Mouse (Mus musculus) intestine, postnatal 0 days (tissue): ENCODE results near the gene Akt1s1. TPM values are rescaled to one million over a fixed set of nuclear protein-coding genes. Genes with fewer than 3 reads are reported as not detected.

Experiments
- ATAC-seq: fragments of 200-750 bp; cut with Nextera tagmentation; 2 replicates; pipeline ENCODE4 v1.8.0; 2017; ENCODE audit warnings: mild to moderate bottlenecking, moderate TSS enrichment, moderate library complexity
- H3K27ac ChIP-seq: fragments of 300-500 bp; sonication (generic); 2 replicates; pipeline ENCODE4 v1.5.1; 2014; ENCODE audit warnings: mild to moderate bottlenecking, low read depth, low read length, moderate library complexity
- H3K27me3 ChIP-seq: fragments of 300-500 bp; sonication (generic); replicated peaks from 2 replicates; pipeline ENCODE4 v1.6.1; 2014; ENCODE audit warnings: low read length, mixed read lengths; ENCODE audit not compliant: control insufficient read depth, insufficient read depth
- H3K36me3 ChIP-seq: fragments of 300-500 bp; sonication (generic); 2 replicates; pipeline ENCODE4 v1.6.1; 2014; ENCODE audit warnings: mild to moderate bottlenecking, moderate library complexity; ENCODE audit not compliant: control insufficient read depth, insufficient read depth
- H3K4me1 ChIP-seq: fragments of 300-500 bp; sonication (generic); replicated peaks from 2 replicates; pipeline ENCODE4 v1.6.1; 2014; ENCODE audit warnings: antibody characterized with exemption, low read length, mixed read lengths; ENCODE audit not compliant: control insufficient read depth, insufficient read depth
- H3K4me2 ChIP-seq: fragments of 300-500 bp; sonication (generic); replicated peaks from 2 replicates; pipeline ENCODE4 v1.6.1; 2014; ENCODE audit warnings: low read depth, mild to moderate bottlenecking, moderate library complexity
- H3K4me3 ChIP-seq: fragments of 300-500 bp; sonication (generic); 2 replicates; pipeline ENCODE4 v1.5.1; 2014; ENCODE audit warnings: low read depth, low read length
- H3K9ac ChIP-seq: fragments of 300-500 bp; sonication (generic); 2 replicates; pipeline ENCODE4 v1.6.1; 2014; ENCODE audit warnings: mild to moderate bottlenecking, low read depth, low read length
- H3K9me3 ChIP-seq: fragments of 300-500 bp; sonication (generic); 2 replicates; pipeline ENCODE4 v1.6.1; 2016; ENCODE audit warnings: mixed run types; ENCODE audit not compliant: control insufficient read depth
- CTCF ChIP-seq: sonication (generic); IDR thresholded peaks from 2 replicates; pipeline ENCODE4 v1.5.1; 2016; ENCODE audit warnings: low read depth, mild to moderate bottlenecking, control low read depth, antibody characterized with exemption, moderate library complexity
- WGBS: fragments of 180-500 bp; shearing (Covaris S2); extraction: QIAGEN DNeasy Blood & Tissue Kit; methylation state at CpG from one replicate; pipeline ENCODE4 v1.1.7; 2014; 5-methylcytosine and 5-hydroxymethylcytosine counted together
- polyA plus RNA-seq: library from polyadenylated mRNA; unstranded; fragments of >200 nt; fragmentation: Nextera tagmentation; extraction: Ambion mirVana; gene quantifications from 2 replicates; pipeline ENCODE4 v1.2.1, GENCODE M21; 2015

Akt1s1 gene
- polyA plus RNA-seq, 1 experiment from 2014 or later, result 76.5 TPM

DNA sequence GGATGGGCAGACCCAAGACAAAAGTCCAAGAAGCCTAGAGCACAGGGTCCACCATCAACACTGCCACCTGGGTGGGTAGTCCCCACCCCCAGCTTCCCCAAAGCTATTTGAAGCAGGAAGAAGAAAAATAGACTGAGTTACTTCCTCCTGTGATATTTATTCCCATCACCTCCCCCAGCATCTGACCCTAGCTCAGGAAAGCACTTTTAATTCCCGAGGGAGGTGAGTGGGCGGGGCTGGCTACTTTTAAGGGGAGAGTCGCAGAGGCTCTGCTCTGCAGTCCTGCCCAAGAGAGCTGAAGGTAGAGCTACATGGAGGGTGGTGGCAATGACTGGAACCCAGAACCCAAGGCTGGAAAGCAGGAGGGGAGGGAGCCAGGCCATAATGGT, 12.8 kb upstream of the Akt1s1 start:
- TF ChIP-seq CTCF, result no peak
- 0 out of 2 replicates have a peak, but pooled peaks cover 5% of the 10 kb centered on the region for H3K4me1 ChIP-seq
- no peak overlapping the region for H3K4me2 ChIP-seq
- H3K27me3 ChIP-seq, result no peaks in the 10 kb centered on the region
- H3K9me3 ChIP-seq, result no peaks in the 10 kb centered on the region
- no peak overlapping the region for H3K27ac ChIP-seq
- 28% methylated on average over 3 of the region's 3 CpGs for whole genome bisulfite sequencing
- no peak for ATAC-seq
- peaks cover 17% of the 10 kb centered on the region for H3K36me3 ChIP-seq
- no peak overlapping the region for H3K4me3 ChIP-seq
- H3K9ac ChIP-seq, result no peak overlapping the region

DNA sequence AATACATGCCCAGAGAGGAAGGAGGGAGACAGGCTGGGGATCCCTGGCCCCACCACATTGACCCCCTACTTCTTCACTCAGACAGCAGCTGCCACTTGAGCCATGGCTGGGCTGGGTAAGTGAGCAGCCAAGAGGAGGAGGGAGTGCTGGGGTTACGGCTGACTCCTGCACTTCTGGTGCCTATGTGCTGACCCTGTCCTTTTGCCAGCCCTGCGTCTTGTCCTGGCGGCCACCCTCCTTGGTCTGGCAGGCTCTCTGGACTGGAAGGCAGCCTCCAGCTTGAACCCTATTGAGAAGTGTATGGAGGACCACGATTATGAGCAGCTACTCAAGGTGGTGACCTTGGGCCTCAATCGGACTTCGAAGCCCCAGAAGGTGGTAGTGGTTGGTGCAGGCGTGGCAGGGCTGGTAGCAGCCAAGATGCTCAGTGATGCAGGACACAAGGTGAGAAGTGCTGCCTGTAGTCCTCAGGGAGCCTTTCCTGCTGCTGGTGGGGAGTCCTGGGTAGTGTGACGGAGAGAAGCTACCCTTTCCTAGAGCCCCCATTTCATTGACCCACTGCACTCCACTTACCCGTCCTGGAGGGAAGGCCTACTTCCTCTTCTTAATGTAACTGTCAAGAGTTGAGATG, 12.3 kb upstream of the Akt1s1 start:
- no peak overlapping the region for H3K9ac ChIP-seq
- ATAC-seq, result no peak
- WGBS, result 80% methylated on average over 9 of the region's 9 CpGs
- no peak overlapping the region for H3K4me2 ChIP-seq
- peaks cover 17% of the 10 kb centered on the region; the same call in 1 of the 2 replicates for H3K36me3 ChIP-seq
- 0 out of 2 replicates have a peak, but pooled peaks cover 5% of the 10 kb centered on the region for H3K4me1 ChIP-seq
- TF ChIP-seq CTCF, result no peak
- no peaks in the 10 kb centered on the region for H3K9me3 ChIP-seq
- no peak overlapping the region for H3K4me3 ChIP-seq
- no peaks in the 10 kb centered on the region for H3K27me3 ChIP-seq
- H3K27ac ChIP-seq, result no peak overlapping the region

DNA sequence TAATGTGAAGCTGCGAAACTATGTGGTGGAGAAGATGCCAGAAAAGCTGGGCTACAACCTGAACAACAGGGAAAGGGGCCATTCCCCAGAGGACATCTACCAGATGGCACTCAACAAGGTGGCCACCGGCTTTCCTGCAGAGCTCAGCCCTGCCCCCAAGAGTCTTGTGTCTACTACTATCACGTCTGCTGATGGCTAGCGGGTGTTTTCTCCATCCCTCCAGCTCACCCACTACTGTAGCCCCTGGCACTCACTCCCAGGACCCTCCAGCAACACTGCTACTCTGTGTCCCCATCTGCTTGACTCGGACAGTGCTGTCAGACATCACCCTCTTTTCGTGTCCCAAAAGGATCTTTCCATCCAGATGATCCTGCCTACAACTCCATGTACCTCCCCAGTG, 10.7 kb upstream of the Akt1s1 start:
- peaks cover 32% of the 10 kb centered on the region for H3K36me3 ChIP-seq
- no peak overlapping the region for H3K27ac ChIP-seq
- TF ChIP-seq CTCF, result no peak
- ATAC-seq, result no peak
- no peak overlapping the region for H3K4me2 ChIP-seq
- H3K4me3 ChIP-seq, result no peak overlapping the region
- H3K9me3 ChIP-seq, result no peaks in the 10 kb centered on the region
- WGBS, result 72% methylated on average over 6 of the region's 6 CpGs
- 0 out of 2 replicates have a peak, but pooled peaks cover 5% of the 10 kb centered on the region for H3K4me1 ChIP-seq
- no peak overlapping the region for H3K9ac ChIP-seq
- no peaks in the 10 kb centered on the region for H3K27me3 ChIP-seq

DNA sequence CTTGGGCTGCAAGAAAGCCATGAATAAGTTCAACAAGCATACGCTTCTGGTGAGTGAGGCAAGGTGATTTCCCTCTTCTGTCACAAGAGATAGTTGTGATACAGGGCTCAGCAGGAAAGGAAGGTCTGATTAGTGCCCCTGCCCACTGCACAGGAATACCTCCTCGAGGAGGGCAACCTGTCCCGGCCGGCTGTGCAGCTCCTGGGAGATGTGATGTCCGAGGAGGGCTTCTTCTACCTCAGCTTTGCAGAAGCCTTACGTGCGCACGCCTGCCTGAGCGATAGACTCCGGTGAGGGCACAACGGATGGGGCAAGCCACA, 9.7 kb upstream of the Akt1s1 start:
- H3K9ac ChIP-seq, result 0 out of 2 replicates have a peak overlapping the region, but pooled peaks have one; percentile 31
- peak overlapping the region; percentile 68 for H3K4me2 ChIP-seq
- H3K4me3 ChIP-seq, result peak overlapping the region; percentile 28; the same call in 1 of the 2 replicates
- no peak overlapping the region for H3K27ac ChIP-seq
- H3K4me1 ChIP-seq, result 0 out of 2 replicates have a peak, but pooled peaks cover 5% of the 10 kb centered on the region
- ATAC-seq, result peak; percentile 31
- no peaks in the 10 kb centered on the region for H3K9me3 ChIP-seq
- H3K27me3 ChIP-seq, result no peaks in the 10 kb centered on the region
- 33% methylated on average over 11 of the region's 11 CpGs for WGBS
- TF ChIP-seq CTCF, result no peak
- H3K36me3 ChIP-seq, result peaks cover 42% of the 10 kb centered on the region

DNA sequence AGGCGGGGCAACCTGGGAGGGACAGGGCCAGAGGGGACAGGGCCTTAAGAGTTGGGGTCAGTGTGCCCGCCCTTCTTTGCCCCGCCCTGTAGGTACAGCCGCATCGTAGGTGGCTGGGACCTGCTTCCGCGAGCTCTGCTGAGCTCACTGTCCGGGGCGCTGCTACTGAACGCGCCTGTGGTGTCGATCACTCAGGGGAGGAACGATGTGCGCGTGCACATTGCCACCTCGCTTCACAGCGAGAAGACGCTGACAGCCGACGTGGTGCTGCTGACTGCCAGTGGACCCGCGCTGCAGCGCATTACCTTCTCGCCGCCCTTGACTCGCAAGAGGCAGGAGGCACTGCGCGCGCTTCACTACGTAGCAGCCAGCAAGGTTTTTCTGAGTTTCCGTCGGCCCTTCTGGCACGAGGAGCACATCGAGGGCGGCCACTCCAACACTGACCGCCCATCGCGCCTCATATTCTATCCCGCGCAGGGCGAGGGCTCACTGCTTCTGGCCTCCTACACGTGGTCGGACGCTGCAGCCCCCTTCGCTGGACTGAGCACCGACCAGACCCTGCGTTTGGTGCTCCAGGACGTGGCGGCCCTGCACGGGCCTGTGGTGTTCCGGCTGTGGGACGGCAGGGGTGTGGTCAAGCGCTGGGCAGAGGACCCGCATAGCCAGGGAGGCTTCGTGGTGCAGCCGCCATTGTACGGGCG, 9.2 kb upstream of the Akt1s1 start:
- Histone ChIP-seq H3K9me3 (no peaks in the 10 kb centered on the region), H3K9ac (peak overlapping the region; percentile 31), H3K36me3 (peaks cover 47% of the 10 kb centered on the region), H3K4me2 (peak overlapping the region; percentile 68), H3K4me3 (peak overlapping the region; percentile 28), H3K27me3 (no peaks in the 10 kb centered on the region), H3K27ac (no peak overlapping the region), H3K4me1 (0 out of 2 replicates have a peak, but pooled peaks cover 5% of the 10 kb centered on the region)
- 3% methylated on average over 58 of the region's 58 CpGs for WGBS
- ATAC-seq, result peak; percentile 26
- TF ChIP-seq CTCF, result no peak

DNA sequence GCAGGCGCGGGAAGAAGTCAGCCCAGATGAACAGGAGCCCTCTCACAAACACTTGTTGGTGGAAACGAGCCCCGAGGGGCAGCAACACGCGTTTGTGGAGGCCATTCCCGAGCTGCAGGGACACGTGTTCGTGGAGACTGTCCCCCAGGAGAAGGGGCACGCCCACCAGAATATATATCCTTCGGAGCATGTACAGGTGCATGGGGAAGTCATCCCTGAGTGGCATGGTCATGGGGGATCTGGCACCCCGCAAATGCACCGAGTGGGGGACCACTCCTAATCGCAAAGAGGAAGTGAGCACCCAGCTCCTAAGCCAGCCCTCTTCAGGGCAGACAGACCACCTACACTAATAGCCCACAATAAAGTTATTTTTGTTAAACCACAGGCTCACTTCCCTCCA, 8.4 kb upstream of the Akt1s1 start:
- WGBS, result 52% methylated on average over 14 of the region's 14 CpGs

More for the DNA sequence above, 8.4 kb upstream of the Akt1s1 start:
- Histone ChIP-seq H3K4me2 (no peak overlapping the region), H3K9me3 (no peaks in the 10 kb centered on the region), H3K27ac (no peak overlapping the region), H3K27me3 (no peaks in the 10 kb centered on the region), H3K9ac (0 out of 2 replicates have a peak overlapping the region, but pooled peaks have one; percentile 31), H3K4me3 (no peak overlapping the region; the same call in 1 of the 2 replicates), H3K36me3 (peaks cover 55% of the 10 kb centered on the region), H3K4me1 (0 out of 2 replicates have a peak, but pooled peaks cover 5% of the 10 kb centered on the region)
- no peak for TF ChIP-seq CTCF
- ATAC-seq, result no peak
